Mouse (Mus musculus) C2C12 (cell line): ENCODE measurements around the gene Trappc12. TPM values are rescaled to one million over a fixed set of nuclear protein-coding genes. Genes with fewer than 3 reads are reported as not detected.

Experiments used
- H3K27me3 ChIP-seq: one replicate; pipeline ENCODE4 v1.6.1; 2011; ENCODE audit not compliant: control insufficient read depth, insufficient read depth, insufficient read length
- H3K36me3 ChIP-seq: one replicate; pipeline ENCODE4 v1.6.1; 2011; ENCODE audit not compliant: control insufficient read depth, insufficient read depth
- H3K4me3 ChIP-seq: one replicate; pipeline ENCODE4 v1.5.1; 2011; ENCODE audit warnings: mild to moderate bottlenecking, control low read depth; ENCODE audit not compliant: poor library complexity, insufficient read depth, severe bottlenecking
- H3K79me2 ChIP-seq: one replicate; pipeline ENCODE4 v1.6.1; 2011; ENCODE audit not compliant: control insufficient read depth, insufficient read depth
- H3K79me3 ChIP-seq: one replicate; pipeline ENCODE4 v1.6.1; 2011; ENCODE audit warnings: low read depth, control low read depth
- H3ac ChIP-seq: one replicate; pipeline ENCODE3; 2011; ENCODE audit warnings: low read depth; ENCODE audit not compliant: control insufficient read depth, insufficient read length
- CEBPB ChIP-seq: IDR thresholded peaks from one replicate; pipeline ENCODE4 v1.6.1; 2011; ENCODE audit warnings: low read depth, mild to moderate bottlenecking, control low read depth, moderate library complexity
- CTCF ChIP-seq: IDR thresholded peaks from one replicate; pipeline ENCODE4 v1.5.1; 2011; ENCODE audit not compliant: control insufficient read depth, insufficient read depth, insufficient read length
- FOSL1 ChIP-seq: IDR thresholded peaks from one replicate; pipeline ENCODE4 v1.8.0; 2011; ENCODE audit warnings: mild to moderate bottlenecking, low read length; ENCODE audit not compliant: poor library complexity, insufficient read depth, severe bottlenecking
- MAX ChIP-seq: IDR thresholded peaks from one replicate; pipeline ENCODE4 v1.6.1; 2011; ENCODE audit warnings: mild to moderate bottlenecking, control low read depth
- MYOD1 ChIP-seq: IDR thresholded peaks from one replicate; pipeline ENCODE4 v1.6.1; 2011; ENCODE audit warnings: low read depth; ENCODE audit not compliant: control insufficient read depth, insufficient read length
- MYOG ChIP-seq: IDR thresholded peaks from one replicate; pipeline ENCODE4 v1.6.1; 2011; ENCODE audit not compliant: control insufficient read depth, insufficient read length; ENCODE audit errors: extremely low read depth
- USF1 ChIP-seq: IDR thresholded peaks from one replicate; pipeline ENCODE4 v1.6.1; 2011; ENCODE audit warnings: low read depth, mild to moderate bottlenecking, control low read depth, moderate library complexity
- polyA plus RNA-seq: library from polyadenylated mRNA; unstranded; fragments of >200 nt; fragmentation: generic; extraction: Trizol; gene quantifications from one replicate; pipeline ENCODE4 v1.2.1, GENCODE M21; 2012; ENCODE audit warnings: missing spikeins

Trappc12 gene
- polyA plus RNA-seq, 1 experiment, result 14.6 TPM

- Histone ChIP-seq H3K4me3 (no peak overlapping the region), H3K79me2 (no peaks in the 10 kb centered on the region), H3K79me3 (no peaks in the 10 kb centered on the region), H3ac (no peak overlapping the region), H3K27me3 (no peaks in the 10 kb centered on the region), H3K36me3 (no peaks in the 10 kb centered on the region)
- TF ChIP-seq USF1, result no peak
- TF ChIP-seq MYOD1, result no peak
- no peak for TF ChIP-seq CTCF
- TF ChIP-seq FOSL1, result no peak
- TF ChIP-seq MAX, result no peak
- TF ChIP-seq MYOG, result no peak
- TF ChIP-seq CEBPB, result no peak
These were observed 29.9 kb upstream of the Trappc12 start for GRCm38 (mm10) chr12:28780180-28780579.

DNA sequence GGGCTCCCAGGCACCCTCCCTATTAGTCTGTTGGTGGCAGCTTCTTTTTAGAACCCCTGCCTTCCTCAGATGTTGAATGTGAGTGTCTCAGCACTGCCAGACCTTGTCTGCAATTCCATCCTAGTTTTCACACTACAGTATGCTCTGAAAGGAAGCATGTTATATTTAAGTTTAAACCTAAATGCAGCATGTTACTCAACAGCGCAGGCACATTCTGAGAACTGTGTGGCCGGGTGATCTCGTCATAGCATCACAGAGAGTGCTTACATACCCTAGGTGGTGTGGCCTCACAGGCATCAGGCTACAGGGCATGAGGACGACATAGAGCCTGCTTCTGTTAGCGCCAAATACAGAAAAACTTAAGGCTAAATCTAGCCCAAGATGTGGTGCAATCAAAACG is 25.4 kb upstream of the Trappc12 start:
- H3K79me3 ChIP-seq, result no peaks in the 10 kb centered on the region
- no peak overlapping the region for H3ac ChIP-seq
- TF ChIP-seq MYOD1 (no peak), MAX (no peak), CEBPB (no peak), CTCF (no peak), FOSL1 (no peak), MYOG (no peak), USF1 (no peak)
- H3K4me3 ChIP-seq, result no peak overlapping the region
- no peaks in the 10 kb centered on the region for H3K36me3 ChIP-seq
- no peaks in the 10 kb centered on the region for H3K79me2 ChIP-seq
- H3K27me3 ChIP-seq, result no peaks in the 10 kb centered on the region

DNA sequence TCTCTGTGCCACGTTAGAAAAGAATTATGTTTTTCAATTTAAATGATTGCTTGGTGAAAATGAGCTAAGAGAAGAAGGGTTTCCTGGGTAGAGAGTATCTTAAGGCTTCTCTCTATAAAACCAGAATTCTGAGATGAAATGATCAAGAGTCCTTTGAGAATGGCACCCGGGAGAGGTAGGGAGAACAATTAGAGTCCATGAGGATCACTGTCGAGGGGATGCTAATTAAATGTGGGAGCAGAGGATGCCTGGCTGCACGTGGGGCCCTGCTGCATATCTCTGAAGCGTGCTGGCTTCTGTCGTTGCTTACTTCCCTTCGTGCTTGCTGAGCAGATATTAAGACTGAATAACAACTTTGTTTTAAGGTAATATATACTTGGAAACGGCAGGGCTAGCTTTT is 24.8 kb upstream of the Trappc12 start:
- H3K4me3 ChIP-seq, result no peak overlapping the region
- H3K27me3 ChIP-seq, result no peaks in the 10 kb centered on the region
- no peak overlapping the region for H3ac ChIP-seq
- no peaks in the 10 kb centered on the region for H3K79me3 ChIP-seq
- no peaks in the 10 kb centered on the region for H3K79me2 ChIP-seq
- TF ChIP-seq MAX (no peak), CTCF (no peak), MYOD1 (no peak), USF1 (no peak), MYOG (no peak), FOSL1 (no peak), CEBPB (no peak)
- H3K36me3 ChIP-seq, result no peaks in the 10 kb centered on the region

GRCm38 (mm10) chr12:28773815-28774214 is 23.5 kb upstream of the Trappc12 start:
- no peak overlapping the region for H3ac ChIP-seq
- H3K4me3 ChIP-seq, result no peak overlapping the region
- H3K79me2 ChIP-seq, result no peaks in the 10 kb centered on the region
- no peaks in the 10 kb centered on the region for H3K79me3 ChIP-seq
- TF ChIP-seq USF1, result no peak
- TF ChIP-seq MYOG, result no peak
- no peak for TF ChIP-seq CEBPB
- TF ChIP-seq MAX, result no peak
- no peak for TF ChIP-seq CTCF
- no peak for TF ChIP-seq FOSL1
- no peak for TF ChIP-seq MYOD1
- no peaks in the 10 kb centered on the region for H3K27me3 ChIP-seq
- H3K36me3 ChIP-seq, result no peaks in the 10 kb centered on the region

DNA sequence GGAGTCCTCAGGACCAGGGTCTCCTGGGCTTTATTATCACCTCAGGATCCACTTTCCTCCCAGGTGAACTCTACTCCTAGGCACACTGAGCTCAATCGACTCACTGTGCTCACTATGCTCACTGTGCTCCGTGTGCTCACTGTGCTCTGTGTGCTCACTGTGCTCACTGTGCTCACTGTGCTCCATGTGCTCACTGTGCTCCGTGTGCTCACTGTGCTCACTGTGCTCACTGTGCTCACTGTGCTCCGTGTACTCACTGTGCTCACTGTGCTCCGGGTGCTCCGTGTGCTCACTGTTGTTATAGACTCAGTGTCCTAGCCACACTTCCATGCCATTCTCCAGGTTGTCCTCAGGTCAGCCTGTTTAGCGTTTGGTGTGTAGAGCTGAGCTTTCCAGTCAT is 19.7 kb upstream of the Trappc12 start:
- Histone ChIP-seq H3ac (no peak overlapping the region), H3K36me3 (no peaks in the 10 kb centered on the region), H3K27me3 (no peaks in the 10 kb centered on the region), H3K79me2 (no peaks in the 10 kb centered on the region), H3K79me3 (no peaks in the 10 kb centered on the region), H3K4me3 (no peak overlapping the region)
- TF ChIP-seq FOSL1 (no peak), MYOD1 (no peak), MYOG (no peak), USF1 (no peak), CTCF (no peak), CEBPB (no peak), MAX (no peak)

DNA sequence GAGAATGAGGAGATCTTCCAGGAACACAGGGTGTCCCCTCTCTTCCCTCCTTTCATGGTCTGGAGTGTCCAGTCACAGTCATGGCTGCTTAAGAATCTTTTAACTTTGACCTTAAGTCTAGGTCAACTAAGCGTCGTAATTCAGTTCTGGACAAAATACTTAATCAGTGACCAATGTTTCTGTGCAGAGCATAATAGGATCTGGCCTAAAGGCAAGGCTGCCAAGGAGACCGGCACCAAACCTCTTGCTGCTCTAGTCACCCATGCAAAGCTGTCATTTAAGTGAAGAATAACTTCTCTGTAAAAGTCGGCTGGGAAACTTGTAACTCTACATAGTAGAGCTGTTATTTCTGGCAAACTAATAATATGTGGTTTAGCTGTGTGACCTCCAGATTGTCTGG is 5.7 kb upstream of the Trappc12 start:
- Histone ChIP-seq H3K36me3 (no peaks in the 10 kb centered on the region), H3K79me3 (peaks cover 3% of the 10 kb centered on the region), H3ac (no peak overlapping the region), H3K27me3 (no peaks in the 10 kb centered on the region), H3K4me3 (no peak overlapping the region), H3K79me2 (peaks cover 16% of the 10 kb centered on the region)
- no peak for TF ChIP-seq CEBPB
- no peak for TF ChIP-seq CTCF
- TF ChIP-seq FOSL1, result no peak
- TF ChIP-seq MYOG, result no peak
- no peak for TF ChIP-seq MAX
- no peak for TF ChIP-seq MYOD1
- TF ChIP-seq USF1, result no peak
